ENCODE assay signal across 11 mouse cellular contexts in the genomic region with DNA sequence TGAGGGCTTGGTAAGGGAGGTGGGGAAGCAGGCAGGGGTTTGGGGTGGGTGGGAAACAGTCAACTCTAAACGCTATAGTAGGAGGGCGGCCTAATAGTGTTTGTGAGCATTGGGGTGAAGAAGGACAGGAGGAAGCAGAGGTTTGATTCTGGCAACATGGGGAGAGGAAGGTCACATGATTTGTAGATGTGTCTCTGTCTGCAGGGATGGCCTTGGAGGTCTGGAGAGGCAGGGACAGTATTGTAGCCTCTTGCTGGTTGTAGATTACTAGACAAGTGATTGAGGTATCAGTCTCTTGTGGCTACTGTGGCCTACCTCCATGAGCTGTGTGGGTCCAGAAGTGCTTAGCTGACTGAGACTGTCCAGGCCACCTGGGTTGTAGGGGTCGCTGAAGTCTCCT. TPM values are rescaled to one million over a fixed set of nuclear protein-coding genes. Genes with fewer than 3 reads are reported as not detected.
A peak's percentile ranks its signal among the peaks of the same experiment; 100 is the strongest.
DNase-seq lines count a peak whose midpoint lies in the region; ATAC-seq and TF ChIP-seq lines count a peak whose summit lies in the region.
"Had no signal": no experiment of that assay in that cellular context is flagged by ENCODE, and none has a peak within 500 bp of the region (broad histone marks: within the 10 kb centered on the region; RNA-seq: fewer than 3 reads in every experiment).

No protein-coding gene starts in this region.

- no peaks in the 10 kb centered on the region for H3K27me3 ChIP-seq in hindbrain, embryonic 12.5 days
- no peaks in the 10 kb centered on the region for H3K27me3 ChIP-seq in hindbrain, embryonic 11.5 days (ENCODE audit: control insufficient read depth, insufficient read depth, low read length)
- H3K27me3 ChIP-seq in lung, postnatal 0 days (replicated peaks; ENCODE audit: insufficient read depth, low read length), result no peaks in the 10 kb centered on the region
- no peaks in the 10 kb centered on the region for H3K27me3 ChIP-seq in liver, embryonic 15.5 days
- H3K27me3 ChIP-seq: limb, embryonic 12.5 days; Patski had no signal

- H3K9ac ChIP-seq in hindbrain, embryonic 12.5 days, result no peak overlapping the region
- no peak overlapping the region for H3K9ac ChIP-seq in hindbrain, embryonic 11.5 days (ENCODE audit: low read depth, low read length)
- H3K9ac ChIP-seq in lung, postnatal 0 days (replicated peaks; ENCODE audit: low read depth), result no peak overlapping the region
- H3K9ac ChIP-seq in liver, embryonic 15.5 days, result no peak overlapping the region
- H3K9ac ChIP-seq: limb, embryonic 12.5 days had no signal

- ATAC-seq in hindbrain, embryonic 12.5 days (ENCODE audit: low FRiP score), result no peak
- ATAC-seq in hindbrain, embryonic 11.5 days (ENCODE audit: low FRiP score), result no peak
- ATAC-seq in lung, postnatal 0 days, result no peak
- ATAC-seq in liver, embryonic 15.5 days (ENCODE audit: insufficient read depth), result 0 out of 2 replicates have a peak, but pooled peaks have one; percentile 4
- ATAC-seq: Patski had no signal

- H3K4me1 ChIP-seq in hindbrain, embryonic 12.5 days, result peaks cover 73% of the 10 kb centered on the region
- H3K4me1 ChIP-seq in hindbrain, embryonic 11.5 days (replicated peaks; ENCODE audit: control insufficient read depth, insufficient read depth, low read length), result peaks cover 27% of the 10 kb centered on the region
- peaks cover 10% of the 10 kb centered on the region; the same call in 1 of the 2 replicates for H3K4me1 ChIP-seq in lung, postnatal 0 days (ENCODE audit: insufficient read depth, low read depth, low read length)
- H3K4me1 ChIP-seq in lung, adult 2 months (ENCODE audit: control insufficient read depth, insufficient read depth, low read length), result peaks cover 25% of the 10 kb centered on the region
- peaks cover 44% of the 10 kb centered on the region for H3K4me1 ChIP-seq in liver, embryonic 15.5 days (replicated peaks)

- TF ChIP-seq EP300 in lung, postnatal 0 days (IDR thresholded peaks at IDR 0.05), result no peak

- no peak overlapping the region for H3K4me3 ChIP-seq in hindbrain, embryonic 12.5 days
- H3K4me3 ChIP-seq in hindbrain, embryonic 11.5 days (ENCODE audit: low read depth, low read length), result no peak overlapping the region
- H3K4me3 ChIP-seq in lung, postnatal 0 days (ENCODE audit: low read depth, low read length), result no peak overlapping the region
- H3K4me3 ChIP-seq in lung, adult 2 months (replicated peaks; ENCODE audit: extremely low read depth, low read depth, low read length), result no peak overlapping the region
- no peak overlapping the region for H3K4me3 ChIP-seq in liver, embryonic 15.5 days (replicated peaks)
- H3K4me3 ChIP-seq: limb, embryonic 12.5 days had no signal

- 0 out of 2 replicates have a peak, but pooled peaks cover 6% of the 10 kb centered on the region for H3K9me3 ChIP-seq in hindbrain, embryonic 12.5 days (replicated peaks)
- no peaks in the 10 kb centered on the region for H3K9me3 ChIP-seq in hindbrain, embryonic 11.5 days (ENCODE audit: control insufficient read depth, low read length)
- H3K9me3 ChIP-seq in lung, postnatal 0 days (ENCODE audit: low read length), result no peaks in the 10 kb centered on the region
- no peaks in the 10 kb centered on the region for H3K9me3 ChIP-seq in liver, embryonic 15.5 days (replicated peaks)
- H3K9me3 ChIP-seq: limb, embryonic 12.5 days had no signal

- WGBS in hindbrain, embryonic 12.5 days, result 59% methylated on average over 3 of the region's 3 CpGs
- 78% methylated on average over 3 of the region's 3 CpGs for WGBS in hindbrain, embryonic 11.5 days
- 47% methylated on average over 3 of the region's 3 CpGs for WGBS in lung, postnatal 0 days
- WGBS in lung, adult 2 months, result 57% methylated on average over 3 of the region's 3 CpGs
- 51% methylated on average over 3 of the region's 3 CpGs for WGBS in liver, embryonic 15.5 days (ENCODE audit: insufficient replicate concordance)

- TF ChIP-seq CTCF in lung, postnatal 0 days (IDR thresholded peaks at IDR 0.05), result no peak
- no peak for TF ChIP-seq CTCF in lung, adult 2 months (IDR thresholded peaks at IDR 0.05; ENCODE audit: insufficient read depth, low read length)

- no peak for TF ChIP-seq POLR2A in lung, adult 2 months (IDR thresholded peaks at IDR 0.05; ENCODE audit: borderline replicate concordance, extremely low read depth, low read depth, low read length)

- H3K27ac ChIP-seq in hindbrain, embryonic 12.5 days, result peak overlapping the region; percentile 40; the same call in 1 of the 2 replicates
- no peak overlapping the region for H3K27ac ChIP-seq in hindbrain, embryonic 11.5 days (ENCODE audit: low read depth, low read length)
- peak overlapping the region; percentile 23; the same call in 1 of the 2 replicates for H3K27ac ChIP-seq in lung, postnatal 0 days (ENCODE audit: low read length)
- H3K27ac ChIP-seq in liver, embryonic 15.5 days (replicated peaks), result peak overlapping the region; percentile 29; the same call in 1 of the 2 replicates

- peak; percentile 32 for DNase-seq in adrenal gland, postnatal 10 days
- no peak for DNase-seq in adrenal gland, postnatal 14 days
- DNase-seq in hindbrain, embryonic 11.5 days (ENCODE audit: low spot score), result no peak
- no peak for DNase-seq in lung, postnatal 0 days (ENCODE audit: low spot score)
- no peak for DNase-seq in lung, adult 2 months
- DNase-seq in urinary bladder, postnatal 4 days (ENCODE audit: low spot score in 2 of 2), result no peak
- DNase-seq: spleen, adult 18-20 months had no signal

- H3K4me2 ChIP-seq in hindbrain, embryonic 12.5 days (replicated peaks), result no peak overlapping the region
- no peak overlapping the region for H3K4me2 ChIP-seq in hindbrain, embryonic 11.5 days (replicated peaks; ENCODE audit: low read depth, low read length)
- no peak overlapping the region for H3K4me2 ChIP-seq in lung, postnatal 0 days (replicated peaks; ENCODE audit: low read depth, low read length)
- H3K4me2 ChIP-seq in liver, embryonic 15.5 days, result peak overlapping the region; percentile 23
- H3K4me2 ChIP-seq: limb, embryonic 12.5 days had no signal

- H3K36me3 ChIP-seq in hindbrain, embryonic 12.5 days, result no peaks in the 10 kb centered on the region
- H3K36me3 ChIP-seq in hindbrain, embryonic 11.5 days (ENCODE audit: control insufficient read depth, insufficient read depth, low read length), result no peaks in the 10 kb centered on the region
- H3K36me3 ChIP-seq in lung, postnatal 0 days (ENCODE audit: insufficient read depth, low read length), result no peaks in the 10 kb centered on the region
- H3K36me3 ChIP-seq in liver, embryonic 15.5 days (replicated peaks), result no peaks in the 10 kb centered on the region
- H3K36me3 ChIP-seq: limb, embryonic 12.5 days had no signal

RNA-seq across cellular contexts. Expression of a gene that starts 13.5 kb away (rescaled TPM):
- 10 to 100 TPM; 48.5 to 58.7 TPM for total RNA-seq in adrenal gland, postnatal 10 days (2021)
- total RNA-seq in adrenal gland, postnatal 14 days (2021), result 56.2 and 57.6 TPM in 2 replicates
- polyA plus RNA-seq in hindbrain, embryonic 12.5 days (2016; fragmentation: Nextera tagmentation; extraction: Ambion mirVana), result 74.8 and 81.3 TPM in 2 replicates
- polyA plus RNA-seq in hindbrain, embryonic 11.5 days (2014; fragmentation: Nextera tagmentation; extraction: Ambion mirVana), result 34.7 and 41.4 TPM in 2 replicates
- 8.7 and 10.7 TPM in 2 replicates for polyA plus RNA-seq in lung, postnatal 0 days (2015; fragmentation: Nextera tagmentation; extraction: Ambion mirVana)
- polyA plus RNA-seq in lung, adult 2 months (2012; rRNA removed), result 24.1 and 28.0 TPM in 2 replicates
- 1.3 and 1.9 TPM in 2 replicates for polyA plus RNA-seq in liver, embryonic 15.5 days (2015; fragmentation: Nextera tagmentation; extraction: Ambion mirVana)
